29 mouse cellular contexts compared by ENCODE assay signal in genomic region chrX:99520188-99520587, GRCm38 (mm10). TPM values are rescaled to one million over a fixed set of nuclear protein-coding genes. Genes with fewer than 3 reads are reported as not detected.
DNase-seq lines count a peak whose midpoint lies in the region; ATAC-seq and TF ChIP-seq lines count a peak whose summit lies in the region.
"Had no signal": no experiment of that assay in that cellular context is flagged by ENCODE, and none has a peak within 500 bp of the region (broad histone marks: within the 10 kb centered on the region; RNA-seq: fewer than 3 reads in every experiment).

No protein-coding gene starts in this region.

- no peak overlapping the region for H3K27ac ChIP-seq in midbrain, embryonic 11.5 days (ENCODE audit: low read depth, low read length)
- H3K27ac ChIP-seq in midbrain, postnatal 0 days (ENCODE audit: low read depth, low read length), result no peak overlapping the region
- H3K27ac ChIP-seq: forebrain, embryonic 10.5 days; heart, adult 2 months; heart, embryonic 10.5 days; heart, embryonic 13.5 days; hindbrain, embryonic 14.5 days; hindbrain, postnatal 0 days had no signal

- DNase-seq in frontal cortex, postnatal 25 days (ENCODE audit: low spot score in 2 of 2), result no peak
- DNase-seq in left cerebral cortex, postnatal 14 days (ENCODE audit: low spot score in 2 of 2), result peak; percentile 21 to 39
- DNase-seq in left cerebral cortex, adult 18-20 months (ENCODE audit: low spot score in 2 of 2), result no peak
- DNase-seq in midbrain, embryonic 11.5 days (ENCODE audit: low spot score, missing footprints), result peak; percentile 75
- DNase-seq in midbrain, postnatal 0 days (ENCODE audit: low spot score), result no peak
- peak; percentile 43 for DNase-seq in brain, embryonic 14.5 days (ENCODE audit: low read depth)
- DNase-seq in layer of hippocampus, adult 9-11 months, result no peak
- DNase-seq: adrenal gland, postnatal 10 days; adrenal gland, postnatal 36 days; B cell, adult 2 months; cerebellum, adult 11-12 months; cerebellum, adult 9-10 months; cerebellum, postnatal 14 days; gastrocnemius, postnatal 10 days; gastrocnemius, postnatal 36 days; heart, adult 2 months; heart, postnatal 14 days; heart, postnatal 4 days had no signal

- H3K9ac ChIP-seq in midbrain, embryonic 11.5 days (ENCODE audit: low read length), result no peak overlapping the region
- no peak overlapping the region for H3K9ac ChIP-seq in midbrain, postnatal 0 days (replicated peaks; ENCODE audit: low read length, poor library complexity, severe bottlenecking)
- H3K9ac ChIP-seq: heart, embryonic 13.5 days; hindbrain, embryonic 14.5 days had no signal

- peaks cover 23% of the 10 kb centered on the region for H3K4me1 ChIP-seq in midbrain, embryonic 11.5 days (ENCODE audit: control insufficient read depth, insufficient read depth, low read length)
- H3K4me1 ChIP-seq in midbrain, postnatal 0 days (ENCODE audit: insufficient read depth, low read length), result no peaks in the 10 kb centered on the region
- H3K4me1 ChIP-seq: heart, embryonic 13.5 days had no signal

- peaks cover 30% of the 10 kb centered on the region for H3K27me3 ChIP-seq in midbrain, embryonic 11.5 days (ENCODE audit: control insufficient read depth, insufficient read depth, low read length)
- H3K27me3 ChIP-seq in midbrain, postnatal 0 days (ENCODE audit: insufficient read depth, low read length), result peaks cover 13% of the 10 kb centered on the region
- H3K27me3 ChIP-seq: CH12.LX had no signal

- ATAC-seq in frontal cortex, adult (ENCODE audit: low TSS enrichment), result peak; percentile 92
- ATAC-seq in midbrain, embryonic 11.5 days (ENCODE audit: low FRiP score), result no peak
- no peak for ATAC-seq in midbrain, postnatal 0 days (ENCODE audit: low FRiP score)
- ATAC-seq: forebrain, embryonic 14.5 days; hindbrain, postnatal 0 days; inflammation-experienced regulatory T-cells, adult 6 months; Patski had no signal

- TF ChIP-seq CTCF in midbrain, postnatal 0 days (IDR thresholded peaks at IDR 0.05), result no peak
- no peak for TF ChIP-seq CTCF in brain, embryonic 14.5 days (IDR thresholded peaks at IDR 0.05; ENCODE audit: borderline replicate concordance, extremely low read depth, insufficient read depth, insufficient read length)

- no peaks in the 10 kb centered on the region for H3K36me3 ChIP-seq in midbrain, embryonic 11.5 days (ENCODE audit: control insufficient read depth, insufficient read depth, low read length)
- no peaks in the 10 kb centered on the region for H3K36me3 ChIP-seq in midbrain, postnatal 0 days (ENCODE audit: insufficient read depth, low read length)
- H3K36me3 ChIP-seq: forebrain, embryonic 10.5 days; G1E; heart, embryonic 10.5 days; heart, embryonic 13.5 days had no signal

- H3K9me3 ChIP-seq in midbrain, embryonic 11.5 days (ENCODE audit: control insufficient read depth, low read length), result no peaks in the 10 kb centered on the region
- no peaks in the 10 kb centered on the region for H3K9me3 ChIP-seq in midbrain, postnatal 0 days (ENCODE audit: low read length)
- H3K9me3 ChIP-seq: forebrain, embryonic 10.5 days; G1E; heart, embryonic 10.5 days; heart, embryonic 13.5 days had no signal

- H3K4me3 ChIP-seq in midbrain, embryonic 11.5 days (ENCODE audit: low read depth, low read length), result no peak overlapping the region
- no peak overlapping the region for H3K4me3 ChIP-seq in midbrain, postnatal 0 days (ENCODE audit: low read depth, low read length)
- H3K4me3 ChIP-seq: forebrain, embryonic 10.5 days; heart, adult 2 months; heart, embryonic 10.5 days; heart, embryonic 13.5 days had no signal

- 57% methylated on average over 7 of the region's 7 CpGs for WGBS in midbrain, embryonic 11.5 days
- 55% methylated on average over 7 of the region's 7 CpGs for WGBS in midbrain, postnatal 0 days

- intact Hi-C loops in left cerebral cortex, postnatal 14 days (cut with DNase I), result loop anchor here (5.0 kb wide), 1 partner anchor 48 kb away; the partner anchor contains the start of gene Pja1

- H3K4me2 ChIP-seq in midbrain, embryonic 11.5 days, result no peak overlapping the region
- no peak overlapping the region for H3K4me2 ChIP-seq in midbrain, postnatal 0 days (ENCODE audit: low read depth, low read length, poor library complexity, severe bottlenecking)
- H3K4me2 ChIP-seq: heart, embryonic 13.5 days; hindbrain, embryonic 14.5 days had no signal

- no peak for TF ChIP-seq POLR2A in brain, embryonic 14.5 days (IDR thresholded peaks at IDR 0.05; ENCODE audit: borderline replicate concordance, extremely low read depth, insufficient read depth, insufficient read length, poor library complexity, severe bottlenecking)

RNA-seq across cellular contexts. Expression of gene Pja1, which starts 49.1 kb away (rescaled TPM):
- total RNA-seq in left cerebral cortex, postnatal 14 days (2021), result 100 to 1,000 TPM; 181 to 200 TPM
- 100 to 1,000 TPM; 198 to 222 TPM for total RNA-seq in left cerebral cortex, adult 18-20 months (2021)
- 213 and 222 TPM in 2 replicates for polyA plus RNA-seq in midbrain, embryonic 11.5 days (2014; fragmentation: Nextera tagmentation; extraction: Ambion mirVana)
- total RNA-seq in midbrain, postnatal 0 days (2014; rRNA removed), result 250 and 271 TPM in 2 replicates
- 405 and 423 TPM in 2 replicates for polyA plus RNA-seq in midbrain, postnatal 0 days (2015; fragmentation: Nextera tagmentation; extraction: Ambion mirVana)
- 241 and 242 TPM in 2 replicates for polyA plus RNA-seq in brain, embryonic 14.5 days (2012; rRNA removed)

Comparison
In these comparisons a context has a peak if more than half of its experiments do, and no peak if none do; other contexts are left out.
1. DNase-seq: peak in left cerebral cortex, postnatal 14 days (2 of 2), midbrain, embryonic 11.5 days (single experiment) and brain, embryonic 14.5 days (single experiment); none in frontal cortex, postnatal 25 days (0 of 2), left cerebral cortex, adult 18-20 months (0 of 2), midbrain, postnatal 0 days (single experiment) and layer of hippocampus, adult 9-11 months (single experiment).